Mouse (Mus musculus) midbrain, embryonic 11.5 days (tissue): Measurements from ENCODE around the gene Bcl2l2. TPM values are rescaled to one million over a fixed set of nuclear protein-coding genes. Genes with fewer than 3 reads are reported as not detected.

Source experiments
- ATAC-seq: fragments of 200-750 bp; cut with Nextera tagmentation; 2 replicates; pipeline ENCODE4 v1.8.0; 2017; ENCODE audit warnings: moderate TSS enrichment, moderate library complexity; ENCODE audit not compliant: low FRiP score
- DNase-seq: peaks from one replicate; pipeline ENCODE4 v3.0.0; 2015; ENCODE audit warnings: low spot score; ENCODE audit errors: missing footprints
- H3K27ac ChIP-seq: fragments of 300-500 bp; sonication (generic); 2 replicates; pipeline ENCODE4 v1.5.1; 2014; ENCODE audit warnings: low read depth, low read length
- H3K27me3 ChIP-seq: fragments of 300-500 bp; sonication (generic); 2 replicates; pipeline ENCODE4 v1.6.1; 2014; ENCODE audit warnings: mild to moderate bottlenecking, low read length, moderate library complexity, mixed read lengths; ENCODE audit not compliant: control insufficient read depth, insufficient read depth
- H3K36me3 ChIP-seq: fragments of 300-500 bp; sonication (generic); 2 replicates; pipeline ENCODE4 v1.6.1; 2014; ENCODE audit warnings: mild to moderate bottlenecking, low read length, moderate library complexity, mixed read lengths; ENCODE audit not compliant: control insufficient read depth, insufficient read depth
- H3K4me1 ChIP-seq: fragments of 300-500 bp; sonication (generic); 2 replicates; pipeline ENCODE4 v1.6.1; 2014; ENCODE audit warnings: low read length; ENCODE audit not compliant: control insufficient read depth, insufficient read depth
- H3K4me2 ChIP-seq: fragments of 300-500 bp; sonication (generic); 2 replicates; pipeline ENCODE4 v1.6.1; 2014; ENCODE audit warnings: mild to moderate bottlenecking, moderate library complexity
- H3K4me3 ChIP-seq: fragments of 300-500 bp; sonication (generic); 2 replicates; pipeline ENCODE4 v1.5.1; 2014; ENCODE audit warnings: low read depth, low read length
- H3K9ac ChIP-seq: fragments of 300-500 bp; sonication (generic); 2 replicates; pipeline ENCODE4 v1.6.1; 2014; ENCODE audit warnings: low read length
- H3K9me3 ChIP-seq: fragments of 300-500 bp; sonication (generic); 2 replicates; pipeline ENCODE4 v1.6.1; 2016; ENCODE audit warnings: low read length; ENCODE audit not compliant: control insufficient read depth
- WGBS: fragments of 180-500 bp; shearing (Covaris S2); extraction: QIAGEN DNeasy Blood & Tissue Kit; methylation state at CpG from one replicate; pipeline ENCODE4 v1.1.7; 2014; 5-methylcytosine and 5-hydroxymethylcytosine counted together
- polyA plus RNA-seq: library from polyadenylated mRNA; unstranded; fragments of >200 nt; fragmentation: Nextera tagmentation; extraction: Ambion mirVana; gene quantifications from 2 replicates; pipeline ENCODE4 v1.2.1, GENCODE M21; 2014

Gene Bcl2l2
- polyA plus RNA-seq, 1 experiment from 2014 or later: 3.3 TPM

DNA sequence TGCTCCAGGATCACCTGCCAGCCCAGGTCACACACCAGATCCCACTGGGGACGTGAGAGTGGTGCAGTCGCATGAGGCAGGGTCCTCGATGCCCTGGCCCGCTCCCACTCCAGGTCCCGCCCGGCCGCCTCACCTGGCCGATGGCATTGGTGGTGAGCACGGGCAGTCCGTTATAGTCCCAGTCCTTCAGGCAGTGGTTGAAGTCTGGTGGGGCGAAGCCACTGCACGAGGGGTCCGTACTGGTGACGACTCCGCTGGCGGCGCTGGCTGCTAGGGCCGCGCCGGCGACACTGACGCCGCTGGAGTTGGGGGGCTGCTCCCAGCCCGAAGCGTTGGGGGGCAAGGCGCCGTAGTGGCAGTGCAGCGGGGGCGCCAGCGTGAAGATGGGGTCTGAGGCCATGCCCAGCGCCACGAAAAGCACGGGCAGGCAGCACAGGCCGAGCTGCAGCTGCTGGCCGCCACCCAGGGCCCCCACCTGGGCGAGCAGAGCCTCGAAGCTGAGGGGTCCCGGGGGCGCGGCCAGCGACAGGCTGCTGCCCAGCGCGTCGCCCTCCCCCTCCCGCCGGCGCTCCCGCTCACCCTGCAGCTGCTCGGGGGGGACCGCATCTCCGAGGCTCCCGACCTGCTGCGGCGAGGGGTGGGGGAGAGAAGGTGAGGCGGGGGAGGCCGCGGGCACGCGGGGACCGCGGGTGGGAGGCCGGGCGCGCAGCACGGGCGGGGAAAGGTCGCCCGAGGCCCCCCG lies 29.1 kb downstream of the Bcl2l2 start:
- WGBS: 2% methylated on average over 68 of the region's 69 CpGs
- Histone ChIP-seq H3K27ac (peak overlapping the region; percentile 61), H3K36me3 (peaks cover 12% of the 10 kb centered on the region), H3K9me3 (no peaks in the 10 kb centered on the region), H3K4me1 (peaks cover 14% of the 10 kb centered on the region), H3K9ac (peak overlapping the region; percentile 95), H3K4me3 (peak overlapping the region; percentile 93), H3K27me3 (no peaks in the 10 kb centered on the region), H3K4me2 (peak overlapping the region; percentile 100)
- peak; percentile 62 for ATAC-seq
- peak; percentile 90 for DNase-seq

DNA sequence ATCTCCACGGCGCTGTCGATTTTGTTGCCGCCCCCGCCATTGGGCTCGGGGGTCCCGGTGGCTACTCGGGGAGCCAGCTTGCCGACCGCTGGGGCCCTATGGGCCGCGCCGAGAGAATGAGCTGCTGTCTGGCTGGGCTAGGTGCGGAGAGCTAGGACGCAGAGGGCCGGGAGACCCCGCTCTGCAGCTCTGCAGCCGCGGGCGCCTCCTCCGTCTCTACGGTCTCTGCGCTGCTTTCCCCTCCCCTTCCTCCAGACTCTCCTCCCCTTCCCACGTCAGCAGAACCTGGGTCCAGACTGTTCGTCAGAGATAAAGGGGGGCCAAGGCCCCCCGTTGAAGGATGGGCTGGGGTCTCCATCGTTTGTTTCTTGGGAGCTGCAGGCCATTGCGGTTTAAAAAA lies 29.7 kb downstream of the Bcl2l2 start, which contains the start of gene Slc22a17:
Gene Slc22a17, minus strand, starts transcription at position 247 of the 400 bp plus-strand sequence.
- Histone ChIP-seq H3K4me1 (peaks cover 14% of the 10 kb centered on the region), H3K9me3 (no peaks in the 10 kb centered on the region), H3K27ac (peak within 1 kb of the TSS; percentile 61), H3K4me2 (peak within 1 kb of the TSS; percentile 100), H3K9ac (peak within 1 kb of the TSS; percentile 95), H3K4me3 (peak within 1 kb of the TSS; percentile 93), H3K27me3 (no peaks in the 10 kb centered on the region), H3K36me3 (peaks cover 12% of the 10 kb centered on the region)
- under 1% methylated on average over 28 of the region's 28 CpGs for WGBS
- DNase-seq: peak; percentile 98
- ATAC-seq: peak; percentile 95

- peak overlapping the region; percentile 95 for H3K9ac ChIP-seq
- peaks cover 15% of the 10 kb centered on the region for H3K36me3 ChIP-seq
- H3K4me2 ChIP-seq: peak overlapping the region; percentile 100
- H3K9me3 ChIP-seq: no peaks in the 10 kb centered on the region
- 16% methylated on average over 10 of the region's 10 CpGs for WGBS
- peak; percentile 91 for DNase-seq
- H3K27me3 ChIP-seq: no peaks in the 10 kb centered on the region
- peak overlapping the region; percentile 20; the same call in 1 of the 2 replicates for H3K27ac ChIP-seq
- peaks cover 14% of the 10 kb centered on the region for H3K4me1 ChIP-seq
- ATAC-seq: 0 out of 2 replicates have a peak, but pooled peaks have one; percentile 11
- H3K4me3 ChIP-seq: peak overlapping the region; percentile 93
These were observed 30.2 kb downstream of the Bcl2l2 start for GRCm38 (mm10) chr14:54913343-54913742.

DNA sequence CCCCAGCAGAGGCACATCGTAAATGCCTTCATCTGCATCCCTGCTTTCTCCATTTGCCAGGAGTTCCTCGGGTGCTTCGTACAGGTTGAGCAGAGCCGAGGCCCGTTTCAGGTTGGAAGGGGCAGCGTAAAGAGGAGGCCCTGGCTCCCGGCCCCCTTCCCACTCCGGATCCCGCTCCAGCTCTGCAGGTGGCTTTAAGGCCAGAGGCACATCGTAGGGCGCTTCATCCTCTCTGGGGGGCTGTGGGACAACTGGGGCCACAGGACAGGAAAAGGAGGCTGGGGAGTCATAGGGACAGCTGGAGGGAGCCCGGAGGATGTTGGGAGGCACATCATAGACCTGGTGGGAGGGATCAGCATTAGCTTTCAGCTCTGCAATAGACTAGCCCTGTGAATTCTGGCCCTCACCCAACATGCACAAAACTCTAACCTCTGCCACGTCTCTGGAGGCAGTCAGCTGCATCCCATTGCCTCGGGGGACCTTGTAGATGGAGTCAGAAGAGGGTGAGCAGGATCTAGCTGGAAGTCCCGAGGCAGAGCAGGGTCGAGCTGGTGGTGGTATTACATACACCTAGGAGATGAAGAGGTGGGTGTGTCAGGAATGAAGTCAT lies 37.0 kb downstream of the Bcl2l2 start:
- H3K36me3 ChIP-seq: peaks cover 24% of the 10 kb centered on the region
- peaks cover 11% of the 10 kb centered on the region for H3K9me3 ChIP-seq
- H3K4me2 ChIP-seq: no peak overlapping the region
- no peak overlapping the region for H3K27ac ChIP-seq
- H3K4me3 ChIP-seq: no peak overlapping the region
- no peaks in the 10 kb centered on the region for H3K27me3 ChIP-seq
- H3K9ac ChIP-seq: no peak overlapping the region
- 96% methylated on average over 16 of the region's 16 CpGs for WGBS
- DNase-seq (no peak), ATAC-seq (no peak)
- peaks cover 16% of the 10 kb centered on the region for H3K4me1 ChIP-seq

GRCm38 (mm10) chr14:54924641-54925348 lies 41.6 kb downstream of the Bcl2l2 start:
- Histone ChIP-seq H3K36me3 (peaks cover 12% of the 10 kb centered on the region), H3K9ac (peak overlapping the region; percentile 97), H3K9me3 (peaks cover 11% of the 10 kb centered on the region), H3K4me2 (peak overlapping the region; percentile 95), H3K4me1 (peaks cover 34% of the 10 kb centered on the region), H3K27me3 (no peaks in the 10 kb centered on the region), H3K4me3 (peak overlapping the region; percentile 52), H3K27ac (peak overlapping the region; percentile 98)
- ATAC-seq: peak; percentile 64
- peak; percentile 96 for DNase-seq
- 7% methylated on average over 7 of the region's 7 CpGs for WGBS

GRCm38 (mm10) chr14:54925349-54926342 lies 42.5 kb downstream of the Bcl2l2 start, which contains the start of gene Efs:
Gene Efs, minus strand, starts transcription at chr14:54926126.
- Histone ChIP-seq H3K27me3 (no peaks in the 10 kb centered on the region), H3K4me2 (peak within 1 kb of the TSS; percentile 95), H3K4me1 (peaks cover 34% of the 10 kb centered on the region), H3K36me3 (peaks cover 4% of the 10 kb centered on the region), H3K9me3 (peaks cover 9% of the 10 kb centered on the region), H3K27ac (peak within 1 kb of the TSS; percentile 98), H3K4me3 (peak within 1 kb of the TSS; percentile 52), H3K9ac (peak within 1 kb of the TSS; percentile 97)
- ATAC-seq (peak; percentile 64), DNase-seq (peak; percentile 97)
- 2% methylated on average over 53 of the region's 57 CpGs for WGBS

GRCm38 (mm10) chr14:54926401-54927158 lies 43.4 kb downstream of the Bcl2l2 start:
- H3K36me3 ChIP-seq: no peaks in the 10 kb centered on the region; the same call in 1 of the 2 replicates
- H3K4me3 ChIP-seq: peak overlapping the region; percentile 52
- no peaks in the 10 kb centered on the region for H3K27me3 ChIP-seq
- peaks cover 34% of the 10 kb centered on the region for H3K4me1 ChIP-seq
- peak overlapping the region; percentile 98 for H3K27ac ChIP-seq
- H3K9me3 ChIP-seq: peaks cover under 1% of the 10 kb centered on the region; the same call in 1 of the 2 replicates
- ATAC-seq (peak; percentile 85), DNase-seq (peak; percentile 98)
- H3K4me2 ChIP-seq: peak overlapping the region; percentile 95
- under 1% methylated on average over 41 of the region's 58 CpGs for WGBS
- peak overlapping the region; percentile 97 for H3K9ac ChIP-seq
